Mouse (Mus musculus): ENCODE results near the gene Selenoo.

Selenoo gene

DNA sequence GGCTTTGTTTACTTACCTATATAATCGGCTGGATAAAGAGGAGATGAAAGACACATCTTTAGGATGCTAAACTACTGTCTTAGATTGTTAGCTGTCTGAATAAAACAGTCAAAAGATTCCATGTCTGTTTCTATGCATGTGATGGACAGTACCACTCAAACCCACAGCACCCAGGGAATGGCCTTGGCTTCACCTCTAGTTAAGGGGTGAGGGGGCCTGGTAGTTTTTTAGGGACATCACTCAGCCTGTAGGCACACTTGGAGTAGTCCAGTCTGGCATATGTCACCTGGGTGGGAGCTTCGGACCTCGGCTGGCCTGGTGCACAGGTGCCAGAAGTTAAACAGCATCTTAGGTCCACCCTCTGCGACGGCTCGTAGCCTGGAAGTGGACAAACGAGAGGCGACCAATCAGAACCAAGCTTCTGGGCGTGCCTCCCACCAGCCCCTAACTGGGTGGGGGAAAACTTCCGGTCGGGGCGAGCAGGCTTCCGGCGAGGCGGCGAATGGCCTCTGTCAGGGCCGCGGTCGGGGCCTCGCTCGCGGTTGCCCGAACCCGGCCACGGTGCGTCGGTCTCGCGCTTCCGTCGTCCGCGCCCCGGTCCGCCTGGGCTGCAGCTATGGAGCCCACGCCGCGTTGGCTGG is at the start of gene Selenoo:
Gene Selenoo (plus strand): TSS at position 478 of the 641 bp plus-strand sequence.
- peak; percentile 94 for DNase-seq

DNA sequence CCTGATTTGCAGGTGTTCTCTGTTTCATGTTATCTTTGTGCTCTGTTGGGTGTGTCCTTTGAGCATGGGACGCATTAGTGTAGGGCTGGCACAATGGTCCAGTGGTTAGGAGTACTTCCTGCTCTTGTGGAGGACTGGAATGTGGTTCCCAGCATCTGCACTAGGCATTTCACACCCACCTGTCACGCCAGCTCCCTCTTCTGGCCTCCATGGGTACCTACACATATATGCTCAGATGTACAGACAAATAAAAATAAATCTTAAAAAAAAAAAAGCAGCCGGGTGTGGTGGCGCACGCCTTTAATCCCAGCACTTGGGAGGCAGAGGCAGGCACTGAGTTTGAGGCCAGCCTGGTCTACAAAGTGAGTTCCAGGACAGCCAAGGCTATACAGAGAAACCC is 44.5 kb upstream of the Selenoo start:
- DNase-seq = no peak

DNA sequence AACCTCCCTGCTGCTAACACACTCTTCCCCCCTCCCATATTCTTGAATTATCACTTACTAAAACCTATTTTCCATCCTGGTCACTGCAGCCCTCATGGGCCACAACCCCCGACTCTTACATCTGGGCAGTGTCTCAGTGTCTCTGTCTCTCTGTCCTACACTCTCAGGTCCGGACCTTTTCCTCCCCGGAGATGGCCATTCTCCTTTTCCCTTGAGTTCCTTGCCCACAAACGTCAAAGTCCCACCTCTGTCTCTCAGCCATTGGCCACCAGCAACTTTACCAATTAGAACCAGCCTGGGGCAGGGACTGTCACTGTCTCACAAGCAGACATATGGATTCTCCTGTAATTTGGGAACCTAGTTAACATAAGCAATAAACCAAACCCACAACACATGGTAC is 42.5 kb upstream of the Selenoo start:
- no peak for DNase-seq

- DNase-seq = no peak
Measured at GRCm38 (mm10) chr15:89054666-89055065, 34.2 kb upstream of the Selenoo start.

DNA sequence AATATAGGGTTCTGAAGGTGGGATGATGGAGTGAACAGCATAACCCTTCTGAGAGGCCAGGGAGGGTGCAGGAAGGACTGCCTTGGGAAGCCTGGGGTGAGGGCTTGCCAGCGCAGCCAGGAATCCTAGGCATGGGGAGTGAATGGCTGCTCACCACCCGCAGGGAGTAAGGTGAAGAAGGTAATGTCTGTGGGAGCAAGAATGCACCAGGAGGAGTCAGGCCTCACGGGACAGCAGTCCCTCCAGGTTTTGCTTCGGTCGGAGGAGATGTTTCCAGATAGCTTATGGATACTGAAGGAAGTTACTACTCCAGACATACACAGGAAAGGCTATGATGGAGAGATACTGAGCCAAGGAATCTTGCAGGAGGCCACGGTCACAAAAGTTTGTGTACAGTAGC is 30.1 kb upstream of the Selenoo start:
- no peak for DNase-seq

DNA sequence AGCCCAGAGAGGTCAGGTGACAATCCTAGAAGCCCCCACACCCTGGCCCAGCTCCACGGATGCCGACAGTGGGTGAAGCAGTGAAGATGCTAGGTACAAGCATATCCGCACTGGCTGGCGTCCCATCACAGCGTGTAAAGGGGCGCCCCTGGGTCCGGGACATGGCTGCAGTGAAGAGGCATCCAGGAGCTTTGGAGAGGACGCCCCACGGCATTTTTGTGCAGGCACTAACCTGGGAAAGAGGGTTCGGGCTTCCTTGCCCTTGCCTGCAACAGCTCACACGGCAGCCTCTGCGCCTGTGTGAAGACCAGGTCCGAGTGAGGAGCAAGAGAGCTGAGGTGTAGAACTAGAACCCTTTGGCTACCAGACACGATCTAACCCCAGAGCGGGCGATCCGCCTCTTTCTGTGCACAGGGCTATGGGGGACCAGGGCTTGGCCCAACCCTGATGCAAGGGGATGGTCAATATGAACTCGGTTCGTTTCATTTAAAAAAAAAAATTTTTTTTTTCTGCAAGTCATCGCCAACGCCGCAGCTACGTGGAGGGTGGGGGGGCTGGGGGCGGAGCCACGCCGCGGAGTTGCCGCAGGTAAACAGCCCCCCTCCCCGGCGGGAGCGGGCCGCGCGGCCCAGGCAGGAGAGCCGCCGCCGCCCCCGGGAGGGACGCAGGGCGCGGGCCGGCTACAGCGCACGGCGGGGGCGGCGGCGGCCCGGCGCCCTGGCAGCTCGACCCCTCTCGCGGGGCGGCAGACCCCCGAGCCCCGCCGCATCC is 29.5 kb upstream of the Selenoo start, which contains the start of gene Panx2:
Gene Panx2 (plus strand): TSS at position 574 of the 771 bp plus-strand sequence.
- DNase-seq = peak; percentile 54

GRCm38 (mm10) chr15:89060032-89060681 is 28.7 kb upstream of the Selenoo start:
- DNase-seq = peak; percentile 73

DNA sequence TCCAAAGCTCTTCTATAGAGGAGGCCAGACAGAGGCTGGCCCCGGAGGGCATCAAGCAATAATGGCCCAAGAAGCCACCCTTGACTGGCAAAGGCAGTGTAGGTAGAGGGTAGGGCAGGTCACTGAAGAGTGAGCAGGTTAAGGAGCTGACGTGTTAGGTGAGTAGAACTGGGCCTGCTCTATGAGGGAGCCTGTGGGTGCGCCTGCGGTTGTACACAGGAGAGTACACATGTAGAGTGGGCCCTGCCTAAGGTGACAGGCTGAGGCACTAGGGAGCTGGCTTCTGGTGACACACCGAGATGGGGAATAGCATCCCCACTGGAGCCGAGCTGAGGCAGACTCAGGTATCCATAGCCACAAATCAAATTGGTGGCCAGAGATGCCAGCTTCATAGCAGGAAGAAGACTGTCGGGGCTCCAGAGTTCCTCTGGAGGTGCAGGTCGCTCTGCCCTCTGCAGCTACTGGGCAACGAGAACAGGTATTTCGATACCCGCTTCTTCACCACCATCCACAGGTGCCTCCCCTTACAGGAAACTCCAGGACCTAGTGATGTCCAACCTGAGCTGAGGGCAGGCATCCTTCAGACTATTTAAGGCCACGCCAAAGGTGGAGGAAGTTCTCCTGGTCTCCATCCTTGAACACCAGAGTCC is 27.9 kb upstream of the Selenoo start:
- DNase-seq = no peak

DNA sequence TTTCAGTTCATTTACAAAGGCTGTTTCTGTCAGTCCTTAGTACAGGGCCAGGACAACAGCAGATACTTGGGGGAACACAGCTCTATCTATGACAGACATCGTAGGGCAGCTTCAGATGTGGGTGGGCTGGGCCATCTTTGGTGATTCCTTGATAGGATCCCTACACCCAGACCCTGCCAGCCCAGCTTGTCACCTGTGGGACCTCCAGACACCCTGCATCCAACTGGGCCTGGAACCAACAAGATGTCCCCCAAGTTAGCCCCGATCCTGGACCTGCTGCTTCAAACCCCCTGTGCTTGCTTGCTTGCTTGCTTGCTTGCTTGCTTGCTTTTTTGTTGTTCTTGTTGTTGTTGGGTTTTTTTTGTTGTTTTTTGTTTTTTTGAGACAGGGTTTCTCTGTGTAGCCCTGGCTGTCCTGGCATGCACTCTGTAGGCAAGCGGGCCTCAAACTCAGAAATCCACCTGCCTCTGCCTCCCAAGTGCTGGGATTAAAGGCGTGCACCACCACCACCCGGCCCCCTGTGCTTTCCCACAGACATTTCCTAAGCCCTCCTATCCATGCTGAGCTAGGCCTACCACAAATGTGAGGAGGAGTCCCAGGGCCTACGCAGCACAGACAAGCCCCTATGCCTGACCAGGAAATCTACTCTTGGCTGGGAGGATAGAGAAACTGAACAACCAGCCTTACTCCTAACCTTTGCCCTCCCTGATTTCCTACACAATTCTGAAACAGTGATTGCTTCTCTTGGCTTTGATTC is 26.9 kb upstream of the Selenoo start:
- DNase-seq = no peak

GRCm38 (mm10) chr15:89062518-89062910 is 26.4 kb upstream of the Selenoo start:
- DNase-seq = no peak

GRCm38 (mm10) chr15:89063001-89063400 is 25.9 kb upstream of the Selenoo start:
- no peak for DNase-seq

DNA sequence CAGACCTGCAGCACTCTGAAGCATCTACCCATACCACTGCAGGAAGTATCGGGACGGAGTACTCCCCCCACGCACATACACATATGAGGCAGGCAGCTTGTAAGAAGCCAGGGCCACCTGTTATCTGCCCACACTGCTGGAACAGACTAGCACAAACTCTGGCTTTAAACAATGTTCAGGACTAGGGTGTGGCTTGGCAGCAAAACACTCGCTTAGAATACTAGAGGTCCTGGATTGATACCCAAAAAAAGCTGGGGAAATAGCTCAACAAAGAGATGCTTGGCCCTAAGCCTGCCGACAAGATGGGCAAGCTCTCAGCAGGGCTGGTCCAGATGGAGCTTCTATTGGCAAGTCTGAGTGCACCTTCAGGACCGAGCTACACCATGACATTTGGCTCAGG is 25.3 kb upstream of the Selenoo start:
- DNase-seq = no peak

DNA sequence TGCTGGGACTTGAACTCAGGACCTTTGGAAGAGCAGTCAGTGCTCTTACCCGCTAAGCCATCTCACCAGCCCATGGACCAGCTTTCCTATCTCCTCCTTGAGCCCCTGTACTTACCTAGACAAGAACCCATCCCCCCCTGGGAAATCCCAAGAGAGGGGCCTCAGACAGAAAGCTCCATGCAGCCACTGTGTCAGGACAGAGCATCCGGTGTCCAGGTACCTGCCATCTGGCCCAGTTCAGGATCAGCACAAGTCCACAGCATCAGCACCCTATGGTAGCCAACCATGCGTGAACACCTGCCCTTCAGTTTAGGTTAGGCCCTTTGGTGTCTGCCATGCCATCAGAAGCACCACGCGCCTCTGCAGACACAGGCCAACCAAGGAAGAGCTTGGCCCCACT is 24.0 kb upstream of the Selenoo start:
- no peak for DNase-seq

- DNase-seq = no peak
Measured at GRCm38 (mm10) chr15:89067609-89068008, 21.3 kb upstream of the Selenoo start.

DNA sequence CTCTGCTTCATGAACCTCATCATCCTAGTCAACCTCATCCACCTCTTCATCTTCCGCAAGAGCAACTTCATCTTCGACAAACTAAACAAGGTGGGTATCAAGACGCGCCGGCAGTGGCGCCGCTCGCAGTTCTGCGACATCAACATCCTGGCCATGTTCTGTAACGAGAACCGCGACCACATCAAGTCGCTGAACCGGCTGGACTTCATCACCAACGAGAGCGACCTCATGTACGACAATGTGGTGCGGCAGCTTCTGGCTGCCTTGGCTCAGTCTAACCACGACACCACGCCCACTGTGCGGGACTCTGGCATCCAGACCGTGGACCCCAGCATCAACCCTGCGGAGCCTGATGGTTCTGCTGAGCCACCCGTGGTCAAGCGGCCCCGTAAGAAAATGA is 20.7 kb upstream of the Selenoo start:
- no peak for DNase-seq

DNA sequence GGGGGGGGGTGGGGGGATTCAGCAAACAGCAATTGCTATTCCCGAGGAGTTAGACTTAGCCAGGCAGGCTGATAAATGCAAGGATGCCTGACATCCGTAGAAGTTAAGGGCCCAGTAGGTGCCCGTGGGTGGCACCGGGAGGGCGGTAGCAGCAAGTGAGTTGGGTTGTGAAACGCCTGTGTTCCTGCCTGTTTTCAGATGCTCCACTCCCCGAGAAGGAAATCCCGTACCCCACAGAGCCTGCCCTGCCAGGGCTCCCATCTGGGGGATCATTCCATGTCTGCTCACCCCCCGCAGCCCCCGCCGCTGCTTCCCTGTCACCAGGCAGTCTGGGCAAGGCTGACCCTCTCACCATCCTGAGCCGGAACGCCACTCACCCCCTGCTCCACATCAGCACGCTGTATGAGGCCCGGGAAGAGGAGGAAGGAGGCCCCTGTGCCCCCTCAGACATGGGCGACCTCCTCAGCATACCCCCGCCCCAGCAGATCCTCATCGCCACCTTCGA is 19.5 kb upstream of the Selenoo start:
- DNase-seq = no peak

DNA sequence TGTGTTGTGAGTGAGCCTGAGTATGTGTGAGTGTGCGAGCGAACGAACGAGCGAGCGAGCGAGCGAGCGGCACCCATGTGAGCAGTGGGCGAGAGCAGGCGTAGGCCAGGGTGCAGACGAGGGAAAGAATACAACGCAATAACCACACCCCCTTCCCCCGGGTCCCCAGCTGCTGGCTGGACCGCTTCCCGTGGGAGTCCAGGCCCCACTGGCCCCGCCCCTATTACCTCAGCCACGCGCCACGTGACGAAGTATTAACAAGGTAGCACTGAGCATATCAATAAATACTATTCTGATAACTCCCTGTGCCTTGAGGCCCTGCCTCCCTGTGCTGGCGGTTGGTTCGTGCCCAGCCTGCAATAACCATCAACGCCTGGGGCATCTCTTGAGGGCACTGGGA is 18.3 kb upstream of the Selenoo start:
- DNase-seq = no peak

DNA sequence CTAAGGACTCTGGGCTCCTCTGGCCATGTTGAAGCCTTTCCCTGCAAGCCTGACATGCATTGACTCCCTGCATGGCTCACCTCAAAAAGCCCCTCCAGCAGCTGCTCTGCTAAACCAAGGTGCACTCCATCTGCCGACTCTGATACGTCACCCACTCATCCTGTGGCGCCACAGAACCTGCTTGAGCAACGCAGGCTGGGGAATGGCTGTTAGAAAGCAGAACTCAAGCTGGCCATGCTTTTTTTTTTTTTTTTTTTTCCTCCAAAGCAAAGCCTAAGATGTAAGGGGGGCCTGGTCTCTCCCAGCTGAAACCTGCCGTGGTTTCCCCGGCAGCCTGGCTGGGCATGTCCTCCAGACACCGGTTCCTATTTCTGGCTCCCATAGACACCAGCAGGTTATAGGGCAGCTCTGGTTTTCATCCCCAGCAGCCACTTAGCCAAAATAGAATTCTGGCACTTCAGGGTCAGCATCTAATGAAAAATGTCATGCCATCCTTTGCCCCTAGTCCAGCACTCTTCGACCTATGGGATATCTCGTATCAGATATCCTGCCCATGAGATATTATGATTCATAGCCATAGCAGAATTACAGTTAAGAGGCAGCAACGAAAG is 14.8 kb upstream of the Selenoo start:
- DNase-seq = no peak

DNA sequence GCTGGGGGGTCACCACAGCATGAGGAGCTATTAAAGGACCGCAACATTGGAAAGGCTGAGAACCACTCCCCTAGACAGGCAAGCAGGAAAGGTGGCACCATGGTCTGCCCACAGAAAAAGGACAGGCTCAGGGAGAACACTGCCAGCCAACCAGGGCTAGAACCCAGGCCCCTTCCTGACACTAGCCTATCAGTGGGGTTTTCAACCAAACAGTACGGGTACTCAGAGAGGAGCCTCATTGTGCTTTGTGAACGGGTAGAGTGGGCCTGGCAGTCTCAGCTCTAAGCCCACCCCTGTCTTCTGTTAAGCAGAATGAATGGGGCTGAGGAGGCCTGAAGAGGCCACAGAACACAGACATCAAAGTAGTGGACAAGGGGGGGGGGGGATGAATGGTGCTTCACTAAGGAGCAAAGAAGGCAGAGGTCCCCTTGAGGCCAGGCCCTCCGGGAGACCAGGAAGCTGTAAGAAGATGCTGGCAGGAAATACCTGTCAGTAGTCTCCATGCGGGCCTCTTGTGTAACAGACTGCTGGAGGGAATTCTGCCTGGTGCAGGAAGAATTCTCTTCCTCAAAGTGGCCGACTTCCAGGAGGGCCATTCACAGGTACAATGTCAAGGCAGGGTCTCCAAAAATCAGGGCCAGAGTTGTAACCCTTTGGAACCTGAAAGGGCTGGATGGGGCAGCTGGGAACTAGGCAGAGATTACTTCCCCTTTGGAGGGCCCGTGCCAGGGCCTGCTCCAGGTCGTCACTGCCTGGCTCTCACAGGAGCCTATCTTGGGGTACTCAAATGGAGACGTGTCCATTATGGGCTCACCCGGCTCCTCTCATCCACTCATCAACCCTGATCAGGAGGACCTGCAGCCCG is 14.0 kb upstream of the Selenoo start, which contains the start of gene Trabd:
Gene Trabd (plus strand): TSS at position 512 of the 865 bp plus-strand sequence.
- DNase-seq = peak; percentile 34

- DNase-seq = peak; percentile 97
Measured at GRCm38 (mm10) chr15:89075478-89076147, 13.3 kb upstream of the Selenoo start.

Data from embryo, embryonic 11 days (tissue).